In genomic region chr6:52963430-52963732, GRCm38 (mm10) we compare ENCODE assay signal across 11 mouse cellular contexts.
DNase-seq lines count a peak whose midpoint lies in the region; ATAC-seq lines count a peak whose summit lies in the region.
"Had no signal": no experiment of that assay in that cellular context is flagged by ENCODE, and none has a peak within 500 bp of the region (broad histone marks: within the 10 kb centered on the region; RNA-seq: fewer than 3 reads in every experiment).

No protein-coding gene starts in this region.

- H3K4me1 ChIP-seq in heart, embryonic 12.5 days (replicated peaks), result peaks cover 74% of the 10 kb centered on the region
- H3K4me1 ChIP-seq in midbrain, embryonic 11.5 days (ENCODE audit: control insufficient read depth, insufficient read depth, low read length), result no peaks in the 10 kb centered on the region
- peaks cover 6% of the 10 kb centered on the region; the same call in 1 of the 2 replicates for H3K4me1 ChIP-seq in midbrain, embryonic 14.5 days (ENCODE audit: control insufficient read depth, insufficient read depth, low read length)
- H3K4me1 ChIP-seq in stomach, embryonic 15.5 days, result peaks cover 33% of the 10 kb centered on the region

- no peak for ATAC-seq in heart, embryonic 12.5 days (ENCODE audit: insufficient number of reproducible peaks, low FRiP score)
- no peak for ATAC-seq in midbrain, embryonic 11.5 days (ENCODE audit: low FRiP score)
- ATAC-seq in midbrain, embryonic 14.5 days (ENCODE audit: low FRiP score, low TSS enrichment), result no peak
- no peak for ATAC-seq in stomach, embryonic 15.5 days (ENCODE audit: insufficient read depth, low FRiP score, low read depth)
- ATAC-seq: activated CD4-positive, CD25-positive, alpha-beta regulatory T cell, adult 4 months had no signal

- peak overlapping the region; percentile 77 for H3K27ac ChIP-seq in heart, embryonic 12.5 days (ENCODE audit: poor library complexity, severe bottlenecking)
- no peak overlapping the region for H3K27ac ChIP-seq in midbrain, embryonic 11.5 days (ENCODE audit: low read depth, low read length)
- H3K27ac ChIP-seq in midbrain, embryonic 14.5 days (replicated peaks; ENCODE audit: low read depth, low read length), result no peak overlapping the region
- peak overlapping the region; percentile 59; the same call in 1 of the 2 replicates for H3K27ac ChIP-seq in stomach, embryonic 15.5 days
- H3K27ac ChIP-seq: hindbrain, embryonic 10.5 days; liver, embryonic 14.5 days had no signal

- 47% methylated on average over 6 of the region's 6 CpGs for WGBS in heart, embryonic 12.5 days
- WGBS in midbrain, embryonic 11.5 days, result 69% methylated on average over 6 of the region's 6 CpGs
- 68% methylated on average over 6 of the region's 6 CpGs for WGBS in midbrain, embryonic 14.5 days
- 57% methylated on average over 6 of the region's 6 CpGs for WGBS in stomach, embryonic 15.5 days

- no peaks in the 10 kb centered on the region for H3K36me3 ChIP-seq in heart, embryonic 12.5 days
- no peaks in the 10 kb centered on the region for H3K36me3 ChIP-seq in midbrain, embryonic 11.5 days (ENCODE audit: control insufficient read depth, insufficient read depth, low read length)
- no peaks in the 10 kb centered on the region for H3K36me3 ChIP-seq in midbrain, embryonic 14.5 days (ENCODE audit: control insufficient read depth, insufficient read depth, low read length)
- H3K36me3 ChIP-seq in stomach, embryonic 15.5 days, result no peaks in the 10 kb centered on the region
- H3K36me3 ChIP-seq: embryonic facial prominence, embryonic 12.5 days; hindbrain, embryonic 10.5 days had no signal

- H3K9me3 ChIP-seq in heart, embryonic 12.5 days (replicated peaks), result no peaks in the 10 kb centered on the region
- no peaks in the 10 kb centered on the region for H3K9me3 ChIP-seq in midbrain, embryonic 11.5 days (ENCODE audit: control insufficient read depth, low read length)
- no peaks in the 10 kb centered on the region for H3K9me3 ChIP-seq in midbrain, embryonic 14.5 days (ENCODE audit: control insufficient read depth, low read length)
- no peaks in the 10 kb centered on the region for H3K9me3 ChIP-seq in stomach, embryonic 15.5 days
- H3K9me3 ChIP-seq: embryonic facial prominence, embryonic 12.5 days; hindbrain, embryonic 10.5 days had no signal

- no peak overlapping the region for H3K4me3 ChIP-seq in heart, embryonic 12.5 days
- no peak overlapping the region for H3K4me3 ChIP-seq in midbrain, embryonic 11.5 days (ENCODE audit: low read depth, low read length)
- H3K4me3 ChIP-seq in midbrain, embryonic 14.5 days (replicated peaks; ENCODE audit: low read depth, low read length), result no peak overlapping the region
- H3K4me3 ChIP-seq in stomach, embryonic 15.5 days (replicated peaks), result no peak overlapping the region
- H3K4me3 ChIP-seq: embryonic facial prominence, embryonic 12.5 days; hindbrain, embryonic 10.5 days had no signal

- H3K4me2 ChIP-seq in heart, embryonic 12.5 days, result peak overlapping the region; percentile 21; the same call in 1 of the 2 replicates
- no peak overlapping the region for H3K4me2 ChIP-seq in midbrain, embryonic 11.5 days
- H3K4me2 ChIP-seq in midbrain, embryonic 14.5 days (ENCODE audit: low read length), result no peak overlapping the region
- H3K4me2 ChIP-seq in stomach, embryonic 15.5 days, result no peak overlapping the region
- H3K4me2 ChIP-seq: embryonic facial prominence, embryonic 12.5 days had no signal

- H3K27me3 ChIP-seq in heart, embryonic 12.5 days (replicated peaks), result no peaks in the 10 kb centered on the region
- H3K27me3 ChIP-seq in midbrain, embryonic 11.5 days (ENCODE audit: control insufficient read depth, insufficient read depth, low read length), result no peaks in the 10 kb centered on the region
- no peaks in the 10 kb centered on the region for H3K27me3 ChIP-seq in midbrain, embryonic 14.5 days (ENCODE audit: control insufficient read depth, insufficient read depth, low read length)
- no peaks in the 10 kb centered on the region for H3K27me3 ChIP-seq in stomach, embryonic 15.5 days (replicated peaks)
- H3K27me3 ChIP-seq: embryonic facial prominence, embryonic 12.5 days had no signal

- no peak overlapping the region for H3K9ac ChIP-seq in heart, embryonic 12.5 days
- H3K9ac ChIP-seq in midbrain, embryonic 11.5 days (ENCODE audit: low read length), result no peak overlapping the region
- H3K9ac ChIP-seq in midbrain, embryonic 14.5 days (replicated peaks; ENCODE audit: low read length), result no peak overlapping the region
- H3K9ac ChIP-seq in stomach, embryonic 15.5 days, result no peak overlapping the region
- H3K9ac ChIP-seq: embryonic facial prominence, embryonic 12.5 days; liver, embryonic 14.5 days had no signal

- no peak for DNase-seq in heart, postnatal 4 days
- peak; percentile 57 for DNase-seq in midbrain, embryonic 11.5 days (ENCODE audit: low spot score, missing footprints)
- DNase-seq in midbrain, embryonic 14.5 days, result no peak
- peak; percentile 47 to 48 for DNase-seq in cerebellum, postnatal 25 days
- no peak for DNase-seq in frontal cortex, adult 2 months (ENCODE audit: extremely low spot score in 1 of 2, low spot score in 1 of 2)

Comparison
In these comparisons a context has a peak if more than half of its experiments do, and no peak if none do; other contexts are left out.
1. DNase-seq: peak in midbrain, embryonic 11.5 days (single experiment) and cerebellum, postnatal 25 days (2 of 2); none in heart, postnatal 4 days (single experiment), midbrain, embryonic 14.5 days (single experiment) and frontal cortex, adult 2 months (0 of 2).
2. H3K27ac ChIP-seq: peak in heart, embryonic 12.5 days (single experiment) and stomach, embryonic 15.5 days (single experiment); none in midbrain, embryonic 11.5 days (single experiment) and midbrain, embryonic 14.5 days (single experiment).